Mouse (Mus musculus) midbrain, postnatal 0 days (tissue): ENCODE measurements around the gene Ppp2r2c. TPM values are rescaled to one million over a fixed set of nuclear protein-coding genes. Genes with fewer than 3 reads are reported as not detected.

Experiments used
- ATAC-seq: fragments of 200-750 bp; cut with Nextera tagmentation; 2 replicates; pipeline ENCODE4 v1.8.0; 2017; ENCODE audit warnings: moderate number of reproducible peaks, mild to moderate bottlenecking, moderate TSS enrichment, moderate library complexity; ENCODE audit not compliant: low FRiP score
- DNase-seq: peaks from one replicate; pipeline ENCODE4 v3.0.0-alpha.2; 2015; ENCODE audit warnings: low spot score
- H3K27ac ChIP-seq: fragments of 300-500 bp; sonication (generic); 2 replicates; pipeline ENCODE4 v1.5.1; 2014; ENCODE audit warnings: low read depth, mild to moderate bottlenecking, low read length, mixed read lengths
- H3K27me3 ChIP-seq: fragments of 300-500 bp; sonication (generic); 2 replicates; pipeline ENCODE4 v1.6.1; 2014; ENCODE audit warnings: low read length, control low read depth, mixed read lengths; ENCODE audit not compliant: insufficient read depth
- H3K36me3 ChIP-seq: fragments of 300-500 bp; sonication (generic); 2 replicates; pipeline ENCODE4 v1.6.1; 2014; ENCODE audit warnings: low read length, control low read depth, mixed read lengths; ENCODE audit not compliant: insufficient read depth
- H3K4me1 ChIP-seq: fragments of 300-500 bp; sonication (generic); 2 replicates; pipeline ENCODE4 v1.6.1; 2014; ENCODE audit warnings: mild to moderate bottlenecking, control low read depth, antibody characterized with exemption, low read length, mixed read lengths; ENCODE audit not compliant: insufficient read depth
- H3K4me2 ChIP-seq: fragments of 300-500 bp; sonication (generic); 2 replicates; pipeline ENCODE4 v1.6.1; 2014; ENCODE audit warnings: low read depth, mild to moderate bottlenecking, low read length, mixed read lengths; ENCODE audit not compliant: poor library complexity, severe bottlenecking
- H3K4me3 ChIP-seq: fragments of 300-500 bp; sonication (generic); 2 replicates; pipeline ENCODE4 v1.5.1; 2014; ENCODE audit warnings: low read depth, mild to moderate bottlenecking, low read length, moderate library complexity
- H3K9ac ChIP-seq: fragments of 300-500 bp; sonication (generic); replicated peaks from 2 replicates; pipeline ENCODE4 v1.6.1; 2014; ENCODE audit warnings: mild to moderate bottlenecking, low read length, moderate library complexity, mixed read lengths; ENCODE audit not compliant: poor library complexity, severe bottlenecking
- H3K9me3 ChIP-seq: fragments of 300-500 bp; sonication (generic); 2 replicates; pipeline ENCODE4 v1.6.1; 2016; ENCODE audit warnings: low read length, control low read depth
- CTCF ChIP-seq: IDR thresholded peaks from 2 replicates; pipeline ENCODE4 v1.5.1; 2016; ENCODE audit warnings: antibody characterized with exemption, mild to moderate bottlenecking
- WGBS: fragments of 180-500 bp; shearing (Covaris S2); extraction: QIAGEN DNeasy Blood & Tissue Kit; methylation state at CpG from one replicate; pipeline ENCODE4 v1.1.7; 2014; 5-methylcytosine and 5-hydroxymethylcytosine counted together
- polyA plus RNA-seq: library from polyadenylated mRNA; unstranded; fragments of >200 nt; fragmentation: Nextera tagmentation; extraction: Ambion mirVana; gene quantifications from 2 replicates; pipeline ENCODE4 v1.2.1, GENCODE M21; 2015
- total RNA-seq: library from RNA; depleted of rRNA; stranded (reverse); fragments of >200 nt; gene quantifications from 2 replicates; pipeline ENCODE4 v1.2.3, GENCODE M21; 2014

Ppp2r2c gene
- total and polyA plus RNA-seq, 2 experiments from 2014 or later: 91.8 to 231 TPM

DNA sequence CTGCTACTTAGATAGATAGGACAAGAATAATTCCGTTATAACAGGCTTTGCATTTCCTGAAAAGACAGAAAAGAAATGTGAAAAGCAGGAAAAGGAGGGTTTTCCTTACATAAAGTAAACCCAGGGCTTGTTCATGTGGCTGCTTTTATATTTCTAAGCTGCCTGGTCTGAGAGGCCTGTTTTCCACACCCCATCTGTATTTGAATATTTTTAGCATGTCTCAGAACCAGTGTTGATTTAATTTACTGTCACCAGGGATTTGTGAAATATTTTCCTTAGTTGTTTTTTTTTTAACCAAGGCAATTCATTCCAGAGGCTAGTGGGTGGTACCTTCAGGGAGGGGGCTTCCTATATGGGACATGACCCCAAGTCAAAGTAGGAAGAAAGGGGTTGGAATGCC is 26.6 kb upstream of the Ppp2r2c start:
- H3K27me3 ChIP-seq: no peaks in the 10 kb centered on the region
- no peak for ATAC-seq
- no peak overlapping the region for H3K4me2 ChIP-seq
- WGBS: 55% methylated on average over 1 of the region's 1 CpGs
- no peak overlapping the region for H3K27ac ChIP-seq
- no peak overlapping the region for H3K4me3 ChIP-seq
- H3K9ac ChIP-seq: no peak overlapping the region
- no peak for DNase-seq
- no peaks in the 10 kb centered on the region for H3K9me3 ChIP-seq
- H3K36me3 ChIP-seq: no peaks in the 10 kb centered on the region
- TF ChIP-seq CTCF: no peak
- no peaks in the 10 kb centered on the region for H3K4me1 ChIP-seq

DNA sequence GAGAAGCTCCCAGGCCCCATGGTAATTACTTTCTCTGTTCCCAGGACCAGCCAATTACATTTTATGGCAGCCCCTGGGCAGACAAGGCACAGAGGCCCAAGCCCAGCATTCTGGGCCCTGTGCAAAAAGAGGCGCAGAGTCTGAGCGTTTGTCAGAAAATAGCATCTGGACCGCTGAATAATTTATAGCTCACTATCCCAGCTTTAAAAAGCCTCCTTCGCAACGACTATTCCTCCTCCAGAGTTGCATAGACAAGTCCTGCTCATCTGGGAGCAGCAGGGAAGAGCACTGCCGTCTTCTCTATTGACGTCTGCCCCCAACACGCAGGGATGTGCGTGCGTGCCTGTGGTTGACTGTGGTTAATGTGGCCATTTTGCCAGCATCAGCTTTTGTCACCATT is 23.8 kb upstream of the Ppp2r2c start:
- no peak for ATAC-seq
- TF ChIP-seq CTCF: no peak

GRCm38 (mm10) chr5:36851572-36851971 is 16.7 kb upstream of the Ppp2r2c start:
- Histone ChIP-seq H3K27me3 (no peaks in the 10 kb centered on the region), H3K9me3 (no peaks in the 10 kb centered on the region), H3K4me3 (no peak overlapping the region), H3K27ac (no peak overlapping the region), H3K9ac (no peak overlapping the region), H3K4me1 (no peaks in the 10 kb centered on the region; the same call in 1 of the 2 replicates), H3K36me3 (no peaks in the 10 kb centered on the region), H3K4me2 (no peak overlapping the region)
- no peak for TF ChIP-seq CTCF
- DNase-seq: peak; percentile 50
- ATAC-seq: no peak
- 28% methylated on average over 4 of the region's 4 CpGs for WGBS

More for the DNA sequence above, 23.8 kb upstream of the Ppp2r2c start:
- DNase-seq: no peak
- Histone ChIP-seq H3K27me3 (no peaks in the 10 kb centered on the region), H3K27ac (no peak overlapping the region), H3K36me3 (no peaks in the 10 kb centered on the region), H3K4me1 (no peaks in the 10 kb centered on the region), H3K9me3 (no peaks in the 10 kb centered on the region), H3K4me2 (no peak overlapping the region), H3K9ac (no peak overlapping the region), H3K4me3 (no peak overlapping the region)
- 55% methylated on average over 10 of the region's 10 CpGs for WGBS

DNA sequence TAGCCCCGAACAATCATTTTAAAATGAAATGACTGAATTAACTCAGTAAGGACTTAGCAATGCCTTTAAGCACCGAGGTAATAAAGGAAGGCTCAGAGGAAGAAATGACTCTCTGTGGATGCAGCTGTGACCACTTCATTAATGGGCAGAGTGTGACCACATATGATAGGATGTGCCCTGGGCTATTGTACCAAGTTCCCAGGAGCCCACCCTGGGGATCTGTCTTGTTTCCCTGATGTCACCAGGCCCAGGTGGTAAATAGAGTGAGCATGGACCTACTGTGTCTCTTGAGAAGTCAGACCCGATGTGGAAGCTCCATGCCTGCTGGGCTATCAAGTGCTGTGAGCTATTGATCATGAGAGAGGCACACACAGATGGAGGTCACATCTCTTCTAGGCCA is 13.1 kb upstream of the Ppp2r2c start:
- ATAC-seq: no peak
- Histone ChIP-seq H3K36me3 (no peaks in the 10 kb centered on the region), H3K4me2 (no peak overlapping the region), H3K9me3 (no peaks in the 10 kb centered on the region), H3K9ac (no peak overlapping the region), H3K4me3 (no peak overlapping the region), H3K4me1 (no peaks in the 10 kb centered on the region; the same call in 1 of the 2 replicates), H3K27me3 (no peaks in the 10 kb centered on the region), H3K27ac (no peak overlapping the region)
- no peak for DNase-seq
- 68% methylated on average over 3 of the region's 3 CpGs for WGBS
- no peak for TF ChIP-seq CTCF

GRCm38 (mm10) chr5:36856529-36856928 is 11.8 kb upstream of the Ppp2r2c start:
- Histone ChIP-seq H3K4me3 (no peak overlapping the region), H3K4me2 (no peak overlapping the region), H3K27me3 (no peaks in the 10 kb centered on the region), H3K27ac (no peak overlapping the region), H3K36me3 (no peaks in the 10 kb centered on the region), H3K4me1 (no peaks in the 10 kb centered on the region; the same call in 1 of the 2 replicates), H3K9me3 (no peaks in the 10 kb centered on the region), H3K9ac (no peak overlapping the region)
- 91% methylated on average over 7 of the region's 7 CpGs for WGBS
- DNase-seq (no peak), ATAC-seq (no peak)
- TF ChIP-seq CTCF: no peak

DNA sequence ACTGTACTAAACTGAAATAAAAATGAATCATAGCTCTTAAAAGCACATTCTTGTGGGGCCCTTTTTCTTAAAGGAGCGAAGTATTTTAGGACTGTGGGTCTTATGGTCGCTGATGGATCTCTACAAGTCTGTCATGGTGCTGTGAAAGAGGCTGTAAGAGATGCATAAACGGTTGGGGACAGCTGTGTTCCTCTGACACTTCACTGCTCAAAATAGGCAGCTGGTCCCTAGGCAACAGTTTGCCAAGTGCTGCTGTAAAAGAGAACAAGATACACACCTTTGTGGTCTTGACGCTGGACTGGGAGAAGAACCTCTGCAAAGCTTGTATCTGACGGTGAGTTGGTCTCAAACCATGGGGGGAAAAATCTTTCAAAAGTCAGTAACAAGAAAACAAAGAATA is 10.8 kb upstream of the Ppp2r2c start:
- Histone ChIP-seq H3K9ac (no peak overlapping the region), H3K4me2 (no peak overlapping the region), H3K36me3 (no peaks in the 10 kb centered on the region), H3K4me3 (no peak overlapping the region), H3K27me3 (no peaks in the 10 kb centered on the region), H3K9me3 (no peaks in the 10 kb centered on the region), H3K27ac (no peak overlapping the region), H3K4me1 (no peaks in the 10 kb centered on the region)
- WGBS: 71% methylated on average over 5 of the region's 5 CpGs
- no peak for ATAC-seq
- peak; percentile 45 for DNase-seq
- no peak for TF ChIP-seq CTCF
